Mouse (Mus musculus) bone marrow, adult 2 months (tissue): ENCODE measurements around the gene Rbm12.

Source experiments
- CTCF ChIP-seq: fragments of 200-500 bp; IDR thresholded peaks from 2 replicates; pipeline ENCODE4 v1.5.1; 2011; ENCODE audit warnings: low read length, control low read depth; ENCODE audit not compliant: control insufficient read depth, insufficient read depth
- POLR2A ChIP-seq: fragments of 200-500 bp; IDR thresholded peaks from 2 replicates; pipeline ENCODE4 v1.6.1; 2011; ENCODE audit warnings: low read depth, mild to moderate bottlenecking, control low read depth, low read length, borderline replicate concordance; ENCODE audit not compliant: control insufficient read depth

GRCm38 (mm10) chr2:156123731-156124130, 12.0 kb upstream of the Rbm12 start:
- TF ChIP-seq POLR2A (no peak), CTCF (no peak)
